Mouse (Mus musculus) forelimb bud, embryonic 11.5 days (tissue): ENCODE measurements at regions not wholly inside any gene's neighbourhood (a gene's known extent, or its start where the extent isn't known, plus 50 kb on each side); places are given as distances from the start of the nearest gene placed in this dataset.
A peak's percentile ranks its signal among the peaks of the same experiment; 100 is the strongest.

Experiments
- DNase-seq: peaks from one replicate; pipeline ENCODE4 v3.0.0-alpha.2; 2012; ENCODE audit warnings: low read depth, low spot score

DNA sequence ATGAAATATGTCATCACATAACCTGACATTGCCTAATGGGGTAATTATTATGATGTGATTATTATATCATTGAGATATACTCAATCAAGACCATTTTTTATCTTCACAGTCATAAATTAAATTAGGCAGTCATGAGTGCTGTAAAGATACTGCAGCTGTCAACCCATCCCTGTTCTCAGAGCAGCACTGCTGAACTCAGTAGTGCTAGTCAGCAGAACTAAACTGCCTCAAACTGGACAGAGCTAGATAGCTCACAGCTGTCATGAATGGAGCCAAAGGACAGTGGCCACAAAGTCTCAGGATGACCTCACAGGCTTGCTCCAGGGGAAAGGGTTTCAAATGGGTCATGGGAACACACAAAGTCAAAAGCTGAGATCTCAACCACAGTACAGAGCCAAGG, 71.3 kb downstream of the Gm6760 start:
- DNase-seq = no peak

DNA sequence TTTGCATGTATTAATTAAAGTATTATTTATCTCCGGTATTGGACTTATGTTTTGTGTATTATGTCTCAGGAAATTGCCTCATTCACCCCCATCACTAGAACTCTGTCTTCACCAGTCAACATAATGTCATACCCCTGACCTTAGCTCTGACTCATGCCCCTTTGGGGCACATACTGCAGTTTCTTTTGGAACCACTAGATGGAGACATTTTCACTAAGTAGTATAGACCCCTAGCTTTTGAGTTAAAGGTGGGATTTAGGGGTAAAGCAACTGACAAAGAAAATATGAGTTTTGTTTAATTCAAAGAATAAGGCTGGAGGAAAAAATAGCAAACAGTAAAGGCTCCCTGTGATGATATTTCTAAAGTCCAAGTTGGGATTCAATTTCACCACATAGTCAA, 93.6 kb downstream of the Gm6760 start:
- peak; percentile 1 for DNase-seq

DNA sequence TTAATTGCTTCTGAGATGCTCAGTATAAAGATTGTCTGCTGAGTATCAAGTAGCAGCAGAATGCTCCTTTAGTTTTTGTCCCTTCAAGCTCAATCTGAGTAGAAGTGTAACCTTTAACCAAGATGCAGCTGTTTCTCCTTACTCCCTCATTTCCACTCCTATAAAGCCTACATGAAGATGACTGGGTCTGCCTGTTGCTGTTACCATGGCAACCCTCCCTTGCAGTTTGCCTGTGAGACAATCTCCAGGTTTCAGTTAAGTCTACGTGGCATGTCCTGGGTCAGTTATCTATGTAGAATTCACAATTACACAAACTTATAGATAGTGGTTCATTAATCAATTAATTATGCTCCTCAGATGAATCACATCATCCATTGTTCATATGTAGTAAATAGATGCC, 95.2 kb downstream of the Gm6760 start:
- DNase-seq = peak; percentile 0
